Mouse (Mus musculus) spleen, postnatal 36 days (tissue): ENCODE measurements around the gene Pias4.

Experiments
- DNase-seq, 2 experiments: peaks; one replicate each; pipeline ENCODE4 v3.0.0; 2022; ENCODE audit warnings: low spot score in 2 of 2, mixed read lengths in 1 of 2

The Pias4 gene

DNA sequence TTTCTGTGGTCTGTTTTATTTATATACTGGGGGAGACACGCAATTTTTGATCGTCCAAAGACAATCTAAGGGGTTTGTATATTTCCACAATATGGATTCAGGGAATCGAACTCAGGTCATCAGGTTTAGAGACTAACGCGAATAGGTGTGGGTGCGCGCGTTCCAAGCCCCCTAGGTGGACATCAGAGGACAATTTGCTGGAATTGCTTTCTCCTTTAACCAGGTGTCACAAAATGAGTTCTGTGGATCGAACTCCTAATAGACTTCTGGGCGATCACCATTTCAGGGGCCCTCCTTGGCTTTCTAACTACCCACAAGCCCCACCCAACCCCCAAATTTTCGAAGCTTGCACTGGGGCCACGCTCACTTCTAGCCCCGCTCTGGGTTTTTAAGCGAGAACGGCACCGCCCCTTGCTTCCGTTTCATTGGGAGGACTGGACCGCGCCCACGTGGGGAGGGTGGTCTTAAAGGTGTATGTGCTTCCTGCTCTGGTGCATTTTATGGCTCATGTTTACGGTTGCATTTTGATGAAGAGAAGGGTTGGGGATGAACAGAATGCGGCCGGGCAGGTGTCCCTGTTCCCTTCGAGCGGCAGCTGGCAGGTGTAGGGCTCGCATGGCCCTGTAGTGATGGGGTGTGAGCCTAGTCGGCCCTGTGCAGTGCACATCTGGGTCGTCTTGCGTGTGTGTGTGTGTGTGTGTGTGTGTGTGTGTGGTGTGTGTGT, 960 bp upstream of the Pias4 start:
- DNase-seq: peak; percentile 94 to 96

DNA sequence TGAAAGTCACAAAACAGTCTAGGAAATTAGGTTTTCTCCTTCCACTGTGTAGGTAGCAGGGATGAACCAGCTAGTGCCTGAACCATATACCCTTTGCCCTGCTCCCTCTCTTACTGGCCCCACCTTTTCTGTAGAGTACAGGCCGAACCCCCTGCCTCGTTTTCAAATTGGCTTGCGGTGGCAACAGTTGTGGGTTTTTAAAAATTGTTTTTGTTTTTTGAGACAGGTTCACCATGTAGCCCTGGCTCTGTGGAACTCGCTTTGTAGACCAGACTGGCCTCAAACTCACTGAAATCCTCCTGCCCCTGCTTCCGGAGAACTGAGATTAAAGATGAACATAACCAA, 336 bp upstream of the Pias4 start:
- no peak for DNase-seq

DNA sequence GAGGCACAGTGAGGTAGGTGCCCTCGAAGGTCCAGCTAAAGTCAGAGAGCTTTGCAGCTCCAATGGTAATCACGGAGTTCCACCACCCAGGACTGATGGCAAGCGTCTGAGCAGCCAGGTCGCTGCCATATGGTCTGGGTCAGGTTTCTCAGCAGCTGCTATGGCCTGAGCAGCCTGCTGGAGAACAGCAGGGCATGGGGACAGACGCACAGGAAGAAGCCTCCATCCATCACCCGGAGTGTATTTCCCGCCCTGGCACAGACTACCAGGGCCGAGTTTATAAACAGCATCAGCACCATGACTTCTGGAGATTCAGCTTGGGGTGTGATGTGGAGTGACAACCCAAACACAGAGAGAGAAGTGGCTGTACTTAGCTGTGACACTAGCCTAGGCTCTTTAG, 2.6 kb downstream of the Pias4 start:
- DNase-seq: no peak

DNA sequence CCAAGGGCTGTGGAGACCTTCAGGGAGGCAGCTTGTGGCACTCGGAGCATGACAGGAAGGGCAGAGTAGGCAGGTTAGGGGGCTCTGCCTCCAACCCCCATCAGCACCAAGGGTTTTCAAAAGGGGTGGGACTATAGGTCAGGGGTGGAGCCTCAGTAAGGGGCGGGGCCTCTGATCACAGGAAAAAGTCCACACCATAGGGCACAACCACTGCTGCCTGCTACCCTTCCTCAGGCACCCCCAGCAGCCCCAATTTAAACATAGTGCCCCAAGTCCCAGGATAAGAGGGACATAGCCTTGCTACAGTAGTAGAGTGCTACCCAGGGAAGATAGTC, 5.4 kb downstream of the Pias4 start:
- no peak for DNase-seq

DNA sequence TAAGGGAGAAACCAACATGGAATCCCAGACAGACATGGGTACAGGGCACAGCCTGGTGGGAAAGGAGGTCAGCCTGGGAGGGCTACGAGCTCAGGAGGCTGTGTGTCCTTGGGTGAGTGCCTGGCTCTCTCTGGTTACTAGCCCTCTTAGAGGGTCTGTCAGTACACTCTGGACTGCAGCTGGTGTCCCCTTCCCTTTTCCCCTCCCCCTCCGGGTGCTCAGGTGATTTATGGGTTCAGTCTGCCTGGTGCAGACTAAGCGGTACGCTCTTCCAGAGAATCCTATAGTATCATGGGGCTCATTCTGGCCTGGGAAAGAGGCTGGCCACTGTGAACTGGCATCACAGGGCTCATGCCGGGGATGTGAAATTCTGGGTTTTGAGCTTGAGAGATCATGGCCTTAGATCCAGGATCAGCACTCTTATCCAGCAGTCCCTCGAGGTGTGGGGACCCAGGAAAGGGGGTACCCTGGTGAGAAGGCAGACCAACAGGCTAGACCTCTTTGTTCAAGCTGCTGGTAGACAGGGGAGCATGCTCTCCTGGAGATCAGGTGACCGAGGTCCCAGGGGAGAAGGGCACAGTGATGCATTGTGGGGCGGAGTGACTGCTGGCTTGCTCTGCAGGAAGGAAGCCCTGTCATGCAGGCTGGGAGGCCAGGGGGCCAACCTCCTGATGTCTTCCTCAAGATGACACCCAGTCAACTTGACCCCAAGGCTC, 6.0 kb downstream of the Pias4 start:
- peak; percentile 92 to 93 for DNase-seq

DNA sequence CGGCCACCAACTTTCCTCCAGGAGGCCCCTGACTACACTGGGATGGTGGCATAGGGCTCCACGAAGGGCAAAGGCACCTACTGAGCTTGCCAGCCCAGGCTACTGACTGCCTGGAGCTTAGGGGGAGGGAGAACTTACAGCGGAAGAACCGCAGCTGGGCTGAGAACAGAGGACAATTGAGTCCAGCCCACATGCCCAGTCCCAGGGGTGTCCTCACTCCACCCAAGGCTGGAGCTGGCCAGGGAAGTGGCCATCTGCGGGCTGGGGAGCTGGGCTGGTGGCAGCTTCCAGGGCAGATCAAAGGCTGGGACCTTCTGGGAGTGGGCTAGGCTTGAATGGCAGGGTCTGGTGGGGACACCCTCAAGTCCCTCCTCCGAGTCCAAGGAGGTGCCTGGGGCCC, 13.0 kb downstream of the Pias4 start:
- no peak for DNase-seq

DNA sequence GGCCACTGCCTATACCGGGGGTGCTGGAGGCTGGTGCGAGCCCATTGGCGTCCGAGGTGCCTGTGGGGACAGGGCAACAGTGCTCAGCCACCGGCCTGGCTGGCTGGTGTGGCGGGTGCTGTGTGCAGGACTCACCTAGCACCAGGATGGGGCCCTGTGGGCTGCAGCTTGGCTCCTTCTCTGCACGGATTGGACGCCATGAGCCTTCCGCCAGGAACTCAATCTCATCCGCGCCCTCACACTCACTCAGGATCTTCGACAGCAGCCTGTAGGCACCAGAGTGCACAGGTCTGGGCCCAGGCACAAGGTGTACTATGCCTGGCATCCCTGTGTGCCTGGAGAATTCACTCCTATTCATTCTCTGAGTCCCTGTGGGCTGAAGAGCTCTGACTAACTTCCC, 13.4 kb downstream of the Pias4 start:
- DNase-seq: no peak

DNA sequence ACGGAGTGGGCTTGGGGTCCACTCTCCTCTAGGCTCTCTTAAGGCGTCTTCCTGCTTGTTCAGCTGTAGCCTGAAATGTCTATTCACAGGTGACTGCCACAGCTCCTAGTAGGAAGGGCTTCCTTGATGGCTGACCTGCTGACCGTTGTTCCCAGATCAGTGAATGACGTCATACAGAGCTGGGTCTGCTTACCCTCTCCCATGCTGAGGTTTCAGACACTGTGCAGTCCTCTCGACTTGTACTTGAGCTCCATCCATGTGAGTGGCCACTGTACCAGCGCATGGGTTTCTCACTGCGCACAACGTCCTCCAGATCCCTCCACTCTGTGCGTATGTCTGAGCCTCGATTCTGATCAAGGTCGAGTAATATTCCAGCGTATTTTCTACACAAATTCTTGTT, 15.1 kb downstream of the Pias4 start:
- DNase-seq: no peak

DNA sequence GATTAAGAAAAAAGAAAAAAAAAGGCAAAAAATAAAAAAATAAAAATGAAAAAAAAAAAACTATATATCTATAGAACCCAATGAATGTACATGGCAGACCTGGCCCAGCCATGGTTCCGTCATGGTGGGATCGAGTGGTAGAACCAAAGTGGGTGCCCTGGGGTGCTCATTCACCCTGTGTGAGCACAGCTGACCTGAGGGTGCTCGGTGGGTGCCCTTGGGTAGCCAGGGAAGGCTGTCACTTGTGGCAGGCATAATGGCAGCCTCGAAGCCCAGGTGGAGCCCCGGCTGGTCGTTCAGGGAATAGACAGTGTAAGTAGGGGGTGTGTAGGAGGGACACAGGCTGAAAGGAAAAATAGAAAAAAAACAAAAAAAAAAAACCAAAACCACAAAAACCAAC, 16.5 kb downstream of the Pias4 start:
- DNase-seq: no peak

DNA sequence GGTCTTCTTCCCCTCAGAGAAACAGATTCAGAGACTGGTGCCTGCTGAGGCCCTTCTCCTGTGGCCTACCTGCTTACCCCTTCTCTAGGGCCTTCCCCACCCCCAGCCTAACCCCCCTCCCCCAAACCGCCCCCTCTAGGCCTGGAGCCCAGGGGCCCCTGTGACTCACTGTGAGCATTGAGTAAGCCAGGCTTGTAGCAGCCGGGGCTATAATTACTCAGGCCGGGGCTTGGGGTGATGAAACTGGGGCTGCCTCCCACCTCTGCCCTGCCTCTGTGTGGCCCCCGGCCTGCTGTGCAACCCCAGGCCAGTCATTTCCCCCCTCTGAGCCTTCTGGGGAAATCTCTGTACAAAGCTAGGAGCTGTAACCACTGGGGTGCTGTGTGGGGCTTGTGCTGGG, 21.4 kb downstream of the Pias4 start:
- no peak for DNase-seq

DNA sequence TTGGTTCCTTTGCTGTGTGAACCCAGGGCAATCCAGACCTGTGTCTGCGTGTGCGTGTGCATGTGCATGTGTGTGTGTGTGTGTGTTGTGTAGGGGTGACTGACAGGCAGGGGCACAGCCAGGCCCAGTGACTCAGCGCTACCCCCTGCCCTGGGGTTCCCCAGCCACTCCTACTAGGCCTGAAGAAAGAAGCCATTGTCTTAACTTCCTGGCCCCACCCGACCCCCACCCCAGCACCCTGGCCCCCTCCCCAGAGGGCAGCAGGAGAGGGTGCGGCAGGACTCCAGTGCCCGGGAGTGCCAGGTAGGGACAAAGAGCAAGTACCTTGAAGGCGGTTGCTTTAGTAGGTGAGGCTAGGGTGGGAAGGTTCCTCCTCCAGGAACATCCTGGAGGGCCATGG, 21.9 kb downstream of the Pias4 start:
- DNase-seq: no peak

DNA sequence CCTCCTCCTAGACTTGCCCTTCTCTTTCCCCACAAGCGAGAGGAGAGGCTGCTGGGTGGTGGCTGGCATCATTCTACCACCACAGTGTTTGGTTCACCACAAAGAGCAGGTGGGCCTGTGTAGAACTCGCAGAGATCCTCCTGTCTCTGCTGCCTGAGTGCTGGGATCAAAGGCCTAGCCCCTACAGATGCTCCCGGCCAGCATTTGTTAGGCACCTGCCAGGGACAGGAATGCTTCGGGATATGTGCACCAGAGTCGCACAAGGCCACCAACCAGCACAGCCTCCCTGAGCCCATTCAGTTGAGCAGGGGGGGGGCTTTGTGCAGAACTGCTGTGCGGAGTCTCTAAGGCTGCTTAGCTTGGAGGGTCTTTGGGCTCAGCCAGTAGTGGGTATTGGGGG, 22.4 kb downstream of the Pias4 start:
- no peak for DNase-seq

DNA sequence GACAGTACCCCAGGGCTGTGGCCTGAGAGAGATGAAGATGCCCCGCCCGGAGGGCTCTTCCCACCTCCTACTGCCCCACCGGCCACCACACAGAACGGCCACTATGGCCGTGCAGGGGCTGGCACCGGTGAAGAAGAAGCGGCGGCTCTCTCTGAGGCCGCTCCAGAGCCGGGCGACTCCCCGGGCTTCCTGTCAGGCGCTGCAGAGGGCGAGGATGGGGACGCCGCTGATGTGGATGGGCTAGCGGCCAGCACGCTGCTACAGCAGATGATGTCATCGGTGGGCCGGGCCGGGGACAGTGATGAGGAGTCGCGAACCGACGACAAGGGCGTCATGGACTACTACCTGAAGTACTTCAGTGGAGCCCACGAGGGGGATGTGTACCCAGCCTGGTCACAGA, 23.1 kb downstream of the Pias4 start:
- no peak for DNase-seq

DNA sequence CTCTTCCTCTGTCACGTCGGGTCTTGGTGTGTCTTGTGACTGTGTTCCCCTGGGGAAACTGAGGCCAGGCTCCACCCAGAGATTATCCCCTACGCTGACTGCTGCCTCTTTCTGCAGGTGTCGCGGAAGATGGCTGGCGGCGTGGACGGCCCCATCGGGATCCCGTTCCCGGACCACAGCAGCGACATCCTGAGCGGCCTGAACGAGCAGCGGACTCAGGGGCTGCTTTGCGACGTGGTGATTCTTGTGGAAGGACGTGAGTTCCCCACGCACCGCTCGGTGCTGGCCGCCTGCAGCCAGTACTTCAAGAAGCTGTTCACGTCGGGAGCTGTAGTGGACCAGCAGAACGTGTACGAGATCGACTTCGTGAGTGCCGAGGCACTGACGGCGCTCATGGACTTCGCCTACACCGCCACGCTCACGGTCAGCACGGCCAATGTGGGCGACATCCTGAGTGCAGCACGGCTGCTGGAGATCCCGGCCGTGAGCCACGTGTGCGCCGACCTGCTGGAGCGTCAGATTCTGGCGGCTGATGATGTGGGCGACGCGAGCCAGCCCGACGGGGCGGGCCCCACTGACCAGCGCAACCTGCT, 23.8 kb downstream of the Pias4 start:
- DNase-seq: no peak

DNA sequence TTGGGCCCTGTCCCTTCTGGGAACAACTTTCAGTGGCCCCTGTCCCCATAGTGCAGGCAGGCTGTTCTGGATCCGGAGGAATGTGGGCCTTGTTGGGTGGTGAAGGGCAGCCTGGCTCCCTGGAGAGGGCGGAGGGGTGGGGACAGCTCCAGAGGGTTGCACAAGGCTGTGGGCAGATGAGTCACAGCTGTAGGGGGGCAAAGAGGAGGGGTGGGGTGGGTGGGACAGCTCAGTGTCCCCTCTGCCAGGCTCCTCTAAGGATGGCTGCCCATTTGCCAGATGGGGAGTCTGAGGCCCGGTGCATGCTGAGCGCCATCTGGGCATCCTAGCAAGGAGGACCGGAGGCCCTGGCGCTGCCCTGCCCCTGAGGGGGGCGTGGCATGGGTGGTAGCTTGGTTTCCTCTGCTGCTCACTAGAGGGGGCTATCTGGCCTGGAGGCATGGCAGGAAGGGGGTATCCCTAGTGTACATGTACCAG, 24.5 kb downstream of the Pias4 start:
- no peak for DNase-seq

DNA sequence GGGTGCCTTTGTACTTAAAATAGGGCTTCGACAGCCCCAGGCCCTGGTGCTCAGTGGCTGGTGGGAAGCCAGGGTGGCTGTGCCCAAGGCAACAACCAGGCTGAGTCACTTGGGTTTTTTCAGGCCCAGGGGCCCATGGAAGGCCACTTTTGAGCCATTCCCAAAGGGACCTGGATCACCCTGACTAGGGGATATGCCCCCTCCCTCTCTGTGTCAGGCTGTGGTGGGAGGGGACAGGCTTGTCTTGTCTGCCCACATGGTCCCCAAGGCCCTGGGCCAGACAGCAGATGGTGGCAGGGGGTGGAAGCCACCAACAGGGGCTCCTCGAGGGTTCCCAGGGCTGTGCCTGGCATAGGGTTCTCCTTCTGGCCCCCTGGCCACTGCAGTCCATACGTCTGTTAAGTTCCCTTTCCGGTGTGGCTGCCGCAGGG, 25.2 kb downstream of the Pias4 start:
- no peak for DNase-seq

DNA sequence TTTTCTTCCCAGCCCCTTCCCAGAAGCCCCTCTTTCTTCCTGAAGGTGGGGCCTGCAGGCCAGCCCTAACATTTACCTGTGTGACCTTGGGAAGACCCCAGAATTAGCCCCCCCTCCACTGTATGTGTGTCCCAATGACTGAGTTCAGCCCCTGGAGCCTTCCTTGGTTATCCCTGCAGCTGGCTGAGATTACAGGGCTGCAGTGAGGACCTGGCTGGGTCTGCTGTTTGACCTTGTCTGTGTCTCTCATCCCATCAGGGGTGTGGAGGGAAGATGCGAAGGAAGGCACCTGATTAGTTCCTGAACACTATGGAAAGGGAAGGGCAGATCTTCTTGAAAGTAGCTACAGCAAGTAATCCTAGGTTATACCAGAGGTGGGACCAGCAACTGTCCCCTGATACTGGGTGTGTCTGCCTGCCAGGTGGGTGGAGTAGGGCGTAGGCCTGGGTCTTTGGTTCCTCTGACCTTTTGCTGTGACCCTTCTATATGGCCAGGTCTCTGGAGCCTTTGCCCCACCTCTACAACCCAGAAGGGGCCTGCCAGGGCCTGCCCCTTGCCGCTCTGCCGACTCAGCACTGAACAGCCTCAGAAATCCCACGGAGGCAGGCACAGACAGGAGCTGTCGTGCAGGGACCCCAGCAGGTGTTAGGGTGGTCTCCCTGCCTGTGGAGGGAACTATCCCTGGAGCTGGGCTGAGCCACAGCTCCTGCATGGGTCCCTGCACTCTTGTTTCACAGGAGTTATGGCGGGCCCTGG, 26.1 kb downstream of the Pias4 start:
- no peak for DNase-seq

DNA sequence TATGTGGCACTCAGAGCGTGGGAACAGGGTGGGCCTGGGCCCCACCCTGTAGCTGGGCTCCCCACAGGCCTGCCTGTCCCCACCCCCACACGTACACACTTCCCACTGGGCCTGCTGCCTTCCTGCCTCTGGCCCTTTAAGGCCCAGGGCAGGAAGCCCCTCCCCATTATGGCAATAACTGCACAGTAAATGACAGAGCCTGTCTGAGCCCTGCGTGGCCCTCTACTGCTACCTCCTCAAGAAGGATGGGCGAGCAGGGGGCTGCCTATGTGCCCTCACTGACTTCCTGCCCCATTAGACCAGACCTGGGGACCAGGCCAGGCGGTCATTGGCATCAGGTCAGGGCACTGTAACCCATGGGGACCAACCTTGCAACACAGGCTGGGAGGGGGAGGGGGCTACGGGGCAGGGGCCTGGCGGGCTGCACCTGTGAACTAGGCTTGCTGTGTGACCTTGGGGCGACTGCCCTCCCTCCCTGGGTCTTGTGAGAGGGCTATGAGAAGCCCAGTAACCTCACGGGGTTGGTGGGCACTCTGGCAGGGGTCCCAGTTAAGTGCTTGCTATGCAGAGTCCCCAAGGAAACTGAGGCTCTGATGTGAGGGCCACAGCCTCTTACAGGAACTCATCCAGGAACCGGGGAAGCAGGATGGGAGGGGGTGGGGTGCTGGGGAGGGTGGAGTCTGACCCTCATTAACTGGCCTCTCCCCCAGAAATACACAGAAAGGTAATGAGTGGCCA, 26.8 kb downstream of the Pias4 start:
- DNase-seq: peak; percentile 39 to 47

DNA sequence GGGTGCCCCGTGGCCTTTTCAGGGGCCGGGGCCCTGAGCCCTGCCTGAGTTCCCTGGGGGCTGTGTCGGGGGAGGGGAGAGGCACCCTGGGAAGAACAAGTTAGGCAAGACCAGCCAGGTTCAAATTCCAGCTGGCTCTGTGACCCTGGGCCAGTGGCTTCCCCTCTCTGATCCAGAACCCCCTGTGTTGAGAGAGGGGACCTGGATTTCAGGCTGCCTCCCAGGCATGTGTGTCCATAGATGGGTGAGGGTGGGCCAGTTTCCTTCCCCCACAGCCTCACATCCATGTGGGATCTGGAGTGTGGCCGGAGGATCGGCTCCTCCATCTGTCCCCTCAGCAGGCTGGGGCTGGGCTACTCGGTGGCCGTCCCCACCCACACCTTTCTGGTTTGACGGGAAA, 27.7 kb downstream of the Pias4 start:
- DNase-seq: no peak

DNA sequence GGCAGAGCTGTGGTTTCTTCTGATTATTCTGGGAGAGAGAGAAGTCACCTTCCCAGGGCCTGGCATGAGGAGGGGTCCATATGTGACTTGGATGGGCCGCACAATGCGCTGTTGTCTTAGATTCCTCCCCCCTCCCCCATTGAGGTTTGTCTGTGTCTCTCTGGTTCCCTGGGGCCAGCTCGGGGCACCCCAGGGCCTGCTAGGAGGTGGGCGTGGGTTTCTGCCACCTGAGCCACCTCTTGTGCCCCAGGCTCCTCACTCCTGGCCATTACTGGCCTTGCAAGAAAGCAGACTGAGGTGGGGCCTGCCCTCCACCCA, 28.2 kb downstream of the Pias4 start:
- no peak for DNase-seq

DNA sequence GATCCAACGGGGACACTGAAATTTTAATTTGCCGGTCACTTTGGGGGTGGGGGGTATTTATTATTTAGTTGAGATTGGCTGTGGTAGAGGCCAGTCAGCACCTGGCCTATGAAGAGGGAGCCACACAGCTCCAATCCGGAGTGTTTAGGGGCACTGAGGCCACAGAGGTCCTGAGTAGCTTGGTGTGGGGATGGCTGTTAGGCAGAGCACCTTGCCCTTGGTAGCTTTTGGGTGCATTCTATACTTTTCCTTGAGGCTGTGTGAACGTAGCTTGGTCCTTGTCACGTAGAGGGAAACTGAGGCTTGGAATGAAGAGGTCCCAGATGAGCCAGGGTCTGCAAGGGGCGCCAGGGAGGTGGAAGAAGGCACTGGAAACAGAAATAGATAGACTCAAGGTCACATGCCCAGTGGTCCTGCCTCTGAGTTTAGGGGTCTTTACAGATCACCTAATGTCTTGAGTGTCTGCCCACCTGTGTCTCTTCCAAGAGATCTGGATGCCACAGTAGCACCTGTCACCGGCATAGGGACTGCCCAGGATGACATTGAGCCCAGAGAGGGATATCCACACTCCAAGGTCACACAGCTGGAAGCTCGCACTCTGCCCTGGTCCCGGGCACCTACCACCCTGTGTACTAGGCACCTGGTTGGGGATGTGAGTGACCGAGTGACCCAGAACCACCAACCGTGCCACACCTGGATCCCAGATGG, 28.7 kb downstream of the Pias4 start:
- DNase-seq: no peak
